Mouse (Mus musculus): ENCODE data around the gene Gm14214. TPM values are rescaled to one million over a fixed set of nuclear protein-coding genes. Genes with fewer than 3 reads are reported as not detected.

Gm14214 gene
- total RNA-seq, 2 experiments from 2014 or later: not detected

- Histone ChIP-seq H3K27ac (no peak overlapping the region; the same call in 1 of the 2 replicates), H3K4me3 (no peak overlapping the region)
- TF ChIP-seq CTCF (IDR thresholded peaks at IDR 0.05): peak; percentile 44
- intact Hi-C loops (cut with DNase I): no loop called here
- no peak for DNase-seq
Measured at GRCm38 (mm10) chr2:154764828-154765497, 4.9 kb downstream of the Gm14214 start.

- no peak for TF ChIP-seq CTCF (IDR thresholded peaks at IDR 0.05)
- no peak for DNase-seq
- intact Hi-C loops (cut with DNase I): no loop called here
- no peak overlapping the region for H3K4me3 ChIP-seq
- no peak overlapping the region for H3K27ac ChIP-seq
Measured at GRCm38 (mm10) chr2:154763226-154763625, 6.6 kb downstream of the Gm14214 start.

GRCm38 (mm10) chr2:154758454-154758853, 11.4 kb downstream of the Gm14214 start:
- no peak for DNase-seq
- Histone ChIP-seq H3K27ac (no peak overlapping the region), H3K4me3 (no peak overlapping the region)
- intact Hi-C loops (cut with DNase I): loop anchor here (5.0 kb wide), 1 partner anchor 46 kb away; no protein-coding TSS in a partner anchor
- TF ChIP-seq CTCF (IDR thresholded peaks at IDR 0.05): no peak

- no peak overlapping the region for H3K4me3 ChIP-seq
- no peak for DNase-seq
- intact Hi-C loops (cut with DNase I): loop anchor here (5.0 kb wide), 1 partner anchor 45 kb away; no protein-coding TSS in a partner anchor
- H3K27ac ChIP-seq: no peak overlapping the region
- no peak for TF ChIP-seq CTCF (IDR thresholded peaks at IDR 0.05)
Measured at GRCm38 (mm10) chr2:154757691-154758090, 12.1 kb downstream of the Gm14214 start.

- TF ChIP-seq CTCF (IDR thresholded peaks at IDR 0.05): peak; percentile 53
- Histone ChIP-seq H3K4me3 (no peak overlapping the region), H3K27ac (no peak overlapping the region)
- no peak for DNase-seq
- intact Hi-C loops (cut with DNase I): loop anchor here (5.0 kb wide), 1 partner anchor 43 kb away; no protein-coding TSS in a partner anchor
Measured at GRCm38 (mm10) chr2:154755791-154756190, 14.0 kb downstream of the Gm14214 start.

- intact Hi-C loops (cut with DNase I): no loop called here
- no peak for TF ChIP-seq CTCF (IDR thresholded peaks at IDR 0.05)
- no peak overlapping the region for H3K4me3 ChIP-seq
Measured at GRCm38 (mm10) chr2:154754068-154754560, 15.7 kb downstream of the Gm14214 start.

GRCm38 (mm10) chr2:154751924-154752323, 17.9 kb downstream of the Gm14214 start:
- TF ChIP-seq CTCF (IDR thresholded peaks at IDR 0.05): no peak
- H3K4me3 ChIP-seq: no peak overlapping the region
- DNase-seq: no peak
- no peak overlapping the region for H3K27ac ChIP-seq
- intact Hi-C loops (cut with DNase I): no loop called here

More at GRCm38 (mm10) chr2:154754068-154754560, 15.7 kb downstream of the Gm14214 start:
- H3K27ac ChIP-seq: no peak overlapping the region
- no peak for DNase-seq

- no peak for TF ChIP-seq CTCF (IDR thresholded peaks at IDR 0.05)
- H3K27ac ChIP-seq: no peak overlapping the region
- H3K4me3 ChIP-seq: no peak overlapping the region
- no peak for DNase-seq
- intact Hi-C loops (cut with DNase I): no loop called here
Measured at GRCm38 (mm10) chr2:154749046-154750036, 20.5 kb downstream of the Gm14214 start.

GRCm38 (mm10) chr2:154748383-154748782, 21.4 kb downstream of the Gm14214 start:
- TF ChIP-seq CTCF (IDR thresholded peaks at IDR 0.05): peak; percentile 32; the same call in 1 of the 2 replicates
- no peak overlapping the region for H3K4me3 ChIP-seq
- intact Hi-C loops (cut with DNase I): no loop called here

GRCm38 (mm10) chr2:154743915-154744314, 25.9 kb downstream of the Gm14214 start:
- no peak overlapping the region for H3K4me3 ChIP-seq
- no peak overlapping the region for H3K27ac ChIP-seq
- no peak for TF ChIP-seq CTCF (IDR thresholded peaks at IDR 0.05)
- no peak for DNase-seq
- intact Hi-C loops (cut with DNase I): no loop called here

More at GRCm38 (mm10) chr2:154748383-154748782, 21.4 kb downstream of the Gm14214 start:
- DNase-seq: no peak
- H3K27ac ChIP-seq: no peak overlapping the region

GRCm38 (mm10) chr2:154742911-154743819, 26.7 kb downstream of the Gm14214 start:
- TF ChIP-seq CTCF (IDR thresholded peaks at IDR 0.05): no peak
- no peak for DNase-seq
- no peak overlapping the region for H3K27ac ChIP-seq
- intact Hi-C loops (cut with DNase I): no loop called here
- no peak overlapping the region for H3K4me3 ChIP-seq

- intact Hi-C loops (cut with DNase I): no loop called here
- peak overlapping the region; percentile 74 for H3K27ac ChIP-seq
- TF ChIP-seq CTCF (IDR thresholded peaks at IDR 0.05): no peak
- peak overlapping the region; percentile 43 for H3K4me3 ChIP-seq
- peak; percentile 49 for DNase-seq
Measured at GRCm38 (mm10) chr2:154738621-154739020, 31.2 kb downstream of the Gm14214 start.
